Mouse (Mus musculus) MEL (cell line): ENCODE results near the gene Stard5. TPM values are rescaled to one million over a fixed set of nuclear protein-coding genes. Genes with fewer than 3 reads are reported as not detected.

Source experiments
- DNase-seq: peaks from one replicate; pipeline ENCODE4 v3.0.0; 2011; ENCODE audit warnings: low read depth, low spot score
- H3K27ac ChIP-seq: 2 replicates; pipeline ENCODE4 v1.5.1; 2012; ENCODE audit warnings: low read depth, mild to moderate bottlenecking, control low read depth, low read length, moderate library complexity; ENCODE audit not compliant: control insufficient read depth
- H3K27me3 ChIP-seq, 2 experiments: fragments of 150-350 bp in 1 of 2; sonication (generic) in 1 of 2; 2 replicates each; pipeline ENCODE4 v1.6.1; 2012; ENCODE audit warnings: low read length in 2 of 2, mild to moderate bottlenecking in 2 of 2, improper control_type of control experiment in 1 of 2, moderate library complexity in 1 of 2; ENCODE audit not compliant: insufficient read depth in 2 of 2, control insufficient read depth in 1 of 2
- H3K36me3 ChIP-seq, 2 experiments: 2 replicates each; pipeline ENCODE4 v1.6.1; 2012 to 2014; ENCODE audit warnings: low read length in 2 of 2, improper control_type of control experiment in 1 of 2, inconsistent platforms in 1 of 2, mild to moderate bottlenecking in 1 of 2; ENCODE audit not compliant: insufficient read depth in 2 of 2, control insufficient read depth in 1 of 2
- H3K4me1 ChIP-seq, 2 experiments: fragments of 150-350 bp in 1 of 2; sonication (generic) in 1 of 2; 2 replicates each; pipeline ENCODE4 v1.6.1; 2012; ENCODE audit warnings: low read length in 2 of 2, improper control_type of control experiment in 1 of 2, mild to moderate bottlenecking in 1 of 2; ENCODE audit not compliant: insufficient read depth in 2 of 2, control insufficient read depth in 1 of 2
- H3K4me3 ChIP-seq, 2 experiments: fragments of 150-350 bp in 1 of 2; sonication (generic) in 1 of 2; 2 replicates each; pipeline ENCODE4 v1.5.1; 2012; ENCODE audit warnings: low read depth in 2 of 2, low read length in 2 of 2, mild to moderate bottlenecking in 2 of 2, moderate library complexity in 2 of 2, control low read depth in 1 of 2, improper control_type of control experiment in 1 of 2; ENCODE audit not compliant: control insufficient read depth in 1 of 2, insufficient read depth in 1 of 2
- H3K79me2 ChIP-seq: 2 replicates; pipeline ENCODE4 v1.6.1; 2012; ENCODE audit warnings: mild to moderate bottlenecking, low read length, moderate library complexity; ENCODE audit not compliant: control insufficient read depth, poor library complexity, insufficient read depth
- H3K9ac ChIP-seq: 2 replicates; pipeline ENCODE4 v1.6.1; 2012; ENCODE audit warnings: low read depth, mild to moderate bottlenecking, control low read depth, low read length, moderate library complexity; ENCODE audit not compliant: control insufficient read depth, poor library complexity, severe bottlenecking
- H3K9me3 ChIP-seq: fragments of 150-350 bp; sonication (generic); replicated peaks from 2 replicates; pipeline ENCODE4 v1.6.1; 2012; ENCODE audit warnings: mild to moderate bottlenecking, low read length, improper control_type of control experiment, moderate library complexity; ENCODE audit not compliant: insufficient read depth
- CHD1 ChIP-seq: IDR thresholded peaks from 2 replicates; pipeline ENCODE4 v1.6.1; 2012; ENCODE audit warnings: low read depth, mild to moderate bottlenecking, inconsistent platforms, low read length, improper control_type of control experiment
- CHD2 ChIP-seq: IDR thresholded peaks from 2 replicates; pipeline ENCODE4 v1.6.1; 2011; ENCODE audit warnings: low read length, improper control_type of control experiment
- CTCF ChIP-seq, 3 experiments: IDR thresholded peaks in 2 of 3; conservative IDR thresholded peaks in 1 of 3; 2 replicates each; pipeline ENCODE4 v1.5.1; 2011 to 2012; ENCODE audit warnings: low read length in 3 of 3, low read depth in 2 of 3, mild to moderate bottlenecking in 2 of 3, improper control_type of control experiment in 1 of 3, inconsistent platforms in 1 of 3, mixed read lengths in 1 of 3, moderate library complexity in 1 of 3; ENCODE audit not compliant: control insufficient read depth in 1 of 3, insufficient read depth in 1 of 3, poor library complexity in 1 of 3, severe bottlenecking in 1 of 3
- ETS1 ChIP-seq: IDR thresholded peaks from 2 replicates; pipeline ENCODE4 v1.6.1; 2012; ENCODE audit warnings: low read depth, mild to moderate bottlenecking, inconsistent platforms, low read length, improper control_type of control experiment, moderate library complexity
- GATA1 ChIP-seq: IDR thresholded peaks from 2 replicates; pipeline ENCODE4 v1.6.1; 2011; ENCODE audit warnings: low read depth, low read length, improper control_type of control experiment
- HCFC1 ChIP-seq: IDR thresholded peaks from 2 replicates; pipeline ENCODE4 v1.6.1; 2012; ENCODE audit warnings: low read depth, mild to moderate bottlenecking, inconsistent platforms, low read length, improper control_type of control experiment, moderate library complexity
- KAT2A ChIP-seq: conservative IDR thresholded peaks from 2 replicates; pipeline ENCODE4 v1.6.1; 2012; ENCODE audit warnings: low read depth, low read length, improper control_type of control experiment, inconsistent platforms
- MAFK ChIP-seq: IDR thresholded peaks from 2 replicates; pipeline ENCODE4 v1.6.1; 2011; ENCODE audit warnings: low read depth, mild to moderate bottlenecking, low read length, improper control_type of control experiment, borderline replicate concordance
- MAX ChIP-seq: IDR thresholded peaks from 2 replicates; pipeline ENCODE4 v1.6.1; 2011; ENCODE audit warnings: low read length, improper control_type of control experiment
- MAZ ChIP-seq: IDR thresholded peaks from 2 replicates; pipeline ENCODE4 v1.6.1; 2012; ENCODE audit warnings: low read depth, mild to moderate bottlenecking, inconsistent platforms, low read length, improper control_type of control experiment
- MEF2A ChIP-seq: IDR thresholded peaks from 2 replicates; pipeline ENCODE4 v1.6.1; 2014; ENCODE audit warnings: low read depth, mild to moderate bottlenecking, inconsistent platforms, low read length, improper control_type of control experiment; ENCODE audit not compliant: poor library complexity, insufficient replicate concordance, severe bottlenecking; ENCODE audit errors: extremely low read depth
- MXI1 ChIP-seq: IDR thresholded peaks from 2 replicates; pipeline ENCODE4 v1.6.1; 2011; ENCODE audit warnings: mild to moderate bottlenecking, low read depth, low read length, improper control_type of control experiment
- NELFE ChIP-seq: IDR thresholded peaks from 2 replicates; pipeline ENCODE4 v1.6.1; 2011; ENCODE audit warnings: low read depth, low read length, improper control_type of control experiment
- NRF1 ChIP-seq: IDR thresholded peaks from 2 replicates; pipeline ENCODE4 v1.6.1; 2014; ENCODE audit warnings: low read depth, mild to moderate bottlenecking, inconsistent platforms, low read length, improper control_type of control experiment, moderate library complexity; ENCODE audit not compliant: poor library complexity, insufficient read depth, severe bottlenecking
- POLR2A ChIP-seq, 2 experiments: IDR thresholded peaks; 2 replicates each; pipeline ENCODE4 v1.6.1; 2011 to 2012; ENCODE audit warnings: low read length in 2 of 2, mild to moderate bottlenecking in 2 of 2, control low read depth in 1 of 2, improper control_type of control experiment in 1 of 2, low read depth in 1 of 2, moderate library complexity in 1 of 2; ENCODE audit not compliant: control insufficient read depth in 1 of 2, insufficient read depth in 1 of 2, poor library complexity in 1 of 2
- POLR2AphosphoS5 ChIP-seq: IDR thresholded peaks from 2 replicates; pipeline ENCODE4 v1.6.1; 2012; ENCODE audit warnings: low read depth, borderline replicate concordance, mild to moderate bottlenecking, inconsistent platforms, low read length, moderate library complexity, mixed read lengths
- RAD21 ChIP-seq: IDR thresholded peaks from 2 replicates; pipeline ENCODE4 v1.6.1; 2011; ENCODE audit warnings: mild to moderate bottlenecking, low read depth, low read length, improper control_type of control experiment
- RCOR1 ChIP-seq: IDR thresholded peaks from 2 replicates; pipeline ENCODE4 v1.6.1; 2012; ENCODE audit warnings: low read depth, mild to moderate bottlenecking, inconsistent platforms, low read length, improper control_type of control experiment
- SIN3A ChIP-seq: IDR thresholded peaks from 2 replicates; pipeline ENCODE4 v1.6.1; 2012; ENCODE audit warnings: low read length, improper control_type of control experiment, inconsistent platforms
- TBP ChIP-seq: IDR thresholded peaks from 2 replicates; pipeline ENCODE4 v1.8.0; 2011; ENCODE audit warnings: low read depth, low read length, improper control_type of control experiment
- TCF12 ChIP-seq: IDR thresholded peaks from 2 replicates; pipeline ENCODE4 v1.6.1; 2014; ENCODE audit warnings: low read depth, mild to moderate bottlenecking, inconsistent platforms, low read length, improper control_type of control experiment, moderate library complexity
- ZC3H11A ChIP-seq: IDR thresholded peaks from 2 replicates; pipeline ENCODE4 v1.6.1; 2012; ENCODE audit warnings: low read depth, mild to moderate bottlenecking, inconsistent platforms, low read length, improper control_type of control experiment
- ZKSCAN1 ChIP-seq: IDR thresholded peaks from 2 replicates; pipeline ENCODE4 v1.6.1; 2012; ENCODE audit warnings: low read depth, mild to moderate bottlenecking, inconsistent platforms, low read length, improper control_type of control experiment, moderate library complexity
- polyA plus RNA-seq, 2 experiments: library from polyadenylated mRNA; stranded (reverse) in 1 of 2; unstranded in 1 of 2; fragments of >175 nt in 1 of 2; fragments of >200 nt in 1 of 2; gene quantifications; 2 replicates each; pipeline versions ENCODE4 v1.2.1 to v1.2.4; 2012; ENCODE audit warnings: low replicate concordance in 2 of 2, low read depth in 1 of 2; ENCODE audit not compliant: insufficient read length in 2 of 2, insufficient read depth in 1 of 2, missing spikeins in 1 of 2
- total RNA-seq: library from RNA; depleted of rRNA; stranded (reverse); fragments of 300-350 nt; gene quantifications from 2 replicates; pipeline ENCODE4 v1.2.3, GENCODE M21; 2012; rRNA removed

Gene Stard5
- 1.9 and 2.3 TPM in 2 replicates for total RNA-seq
- polyA plus RNA-seq = 1 to 10 TPM in 1 of 2 experiments, not detected in 1; 3.1 TPM

DNA sequence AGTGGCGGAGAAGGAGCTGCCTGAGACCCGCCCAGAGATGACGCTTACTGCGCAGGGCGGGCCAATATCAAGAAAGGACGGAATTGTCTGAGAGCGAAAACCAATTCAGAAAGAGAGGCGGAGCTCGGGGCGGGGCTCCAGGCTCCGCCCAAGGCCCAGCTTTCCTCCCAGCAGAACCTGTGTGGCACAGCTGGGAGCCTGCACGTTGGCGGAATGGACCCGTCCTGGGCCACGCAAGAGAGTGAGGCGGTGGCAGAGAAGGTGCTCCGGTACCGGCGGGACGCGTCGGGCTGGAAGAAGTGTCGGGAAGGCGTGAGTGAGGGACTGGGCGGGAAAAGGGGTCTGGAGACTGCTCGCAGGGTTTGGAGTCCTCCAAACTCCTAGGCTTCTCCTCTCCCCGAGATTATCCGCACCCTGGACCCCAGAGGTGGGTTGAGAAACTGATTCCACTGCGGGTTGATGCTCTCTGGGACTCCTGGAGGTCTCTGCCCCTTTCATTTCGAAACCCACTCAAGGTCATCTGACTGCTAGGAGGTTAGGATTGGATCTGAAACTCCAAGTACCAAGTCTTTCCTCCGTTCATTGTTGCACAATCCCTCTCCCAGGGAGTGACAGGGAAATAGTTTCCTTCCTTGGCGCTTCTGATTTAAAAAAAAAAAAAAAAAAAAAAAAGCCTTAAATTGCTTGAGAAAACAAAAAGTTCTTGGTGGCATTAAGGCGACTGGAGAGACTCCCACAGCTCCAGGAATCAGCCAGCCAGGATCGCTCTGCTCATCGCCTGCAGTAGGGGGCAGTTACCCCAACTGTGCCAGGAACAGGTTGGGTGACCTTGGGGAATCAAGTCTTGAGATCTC, at the start of gene Stard5:
TSS of gene Stard5 (plus strand) at position 132 of the 854 bp plus-strand sequence.
- no peaks in the 10 kb centered on the region for H3K79me2 ChIP-seq
- TF ChIP-seq TBP (peak; percentile 38; the same call in 1 of the 2 replicates), MEF2A (no peak), NRF1 (peak; percentile 70), HCFC1 (no peak; the same call in 1 of the 2 replicates), TCF12 (peak; percentile 50; the same call in 1 of the 2 replicates), CTCF (IDR thresholded peaks at IDR 0.05 in 2 of 3, conservative IDR thresholded peaks at IDR 0.05 in 1 of 3; ENCODE audit: control insufficient read depth in 1 of 3, insufficient read depth in 1 of 3, low read depth in 2 of 3, low read length in 3 of 3, poor library complexity in 1 of 3, severe bottlenecking in 1 of 3) (peak in 1 of 3 experiments; percentile 10; a peak in 1 of 6 replicates), POLR2A (IDR thresholded peaks at IDR 0.05; ENCODE audit: control insufficient read depth in 1 of 2, insufficient read depth in 1 of 2, low read depth in 1 of 2, low read length in 2 of 2, poor library complexity in 1 of 2) (peak; percentile 60 to 70; a peak in 2 of 4 replicates), NELFE (peak; percentile 70), MXI1 (peak; percentile 66), SIN3A (peak; percentile 75), GATA1 (no peak), ZC3H11A (no peak), CHD2 (no peak)

DNA sequence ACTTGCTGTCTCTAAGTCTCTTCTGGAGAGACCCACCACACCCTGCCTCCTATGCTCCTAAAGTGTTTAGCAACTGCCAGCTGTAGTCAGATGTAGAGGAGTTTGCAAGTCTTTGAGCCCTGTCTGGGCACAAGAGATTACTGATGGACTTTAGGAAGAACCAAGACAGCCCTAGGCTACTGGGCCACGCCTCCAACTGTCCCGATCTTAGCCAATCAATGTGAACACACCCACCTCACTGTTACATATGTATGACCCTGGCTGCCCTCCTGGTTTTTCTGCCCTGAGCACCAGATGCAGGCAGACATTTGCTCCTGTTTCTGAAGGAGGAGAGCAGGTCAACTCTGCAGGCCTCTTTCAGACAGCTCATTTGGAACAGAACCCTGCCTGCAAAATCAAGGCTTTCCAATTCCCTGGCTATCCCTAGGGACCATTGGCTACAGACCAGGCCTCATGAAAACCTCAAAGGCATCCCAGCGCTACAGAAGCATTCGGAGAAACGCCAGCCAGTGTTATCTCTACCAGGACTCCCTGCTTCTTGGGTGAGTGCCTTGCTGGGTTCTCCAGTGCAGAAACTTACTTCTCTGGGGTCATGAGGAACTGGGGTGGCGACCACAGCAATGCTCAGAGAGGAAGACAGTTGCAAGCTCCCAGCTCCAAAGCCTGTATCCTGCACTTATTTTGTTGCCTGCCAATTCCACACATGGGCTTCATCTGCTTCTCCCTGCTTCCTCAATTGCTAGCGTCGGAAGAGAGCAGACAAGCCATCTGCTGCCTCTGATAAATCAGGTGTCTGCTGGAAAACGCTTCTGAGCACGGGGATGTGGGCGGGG, 46.9 kb upstream of the Stard5 start, which contains the start of gene Tmc3:
TSS of gene Tmc3 (plus strand) at position 289 of the 833 bp plus-strand sequence.
- H3K36me3 ChIP-seq = no peaks in the 10 kb centered on the region
- no peaks in the 10 kb centered on the region for H3K4me1 ChIP-seq
- no peaks in the 10 kb centered on the region; a peak in 1 of 4 replicates for H3K27me3 ChIP-seq
- no peaks in the 10 kb centered on the region for H3K79me2 ChIP-seq
- no peaks in the 10 kb centered on the region for H3K9me3 ChIP-seq
- H3K9ac ChIP-seq = no peak within 1 kb of the TSS
- no peak within 1 kb of the TSS for H3K4me3 ChIP-seq
- no peak for DNase-seq
- no peak within 1 kb of the TSS for H3K27ac ChIP-seq
- no peak for TF ChIP-seq KAT2A
- no peak for TF ChIP-seq MEF2A
- no peak for TF ChIP-seq RCOR1
- no peak for TF ChIP-seq ZKSCAN1
- no peak for TF ChIP-seq MAFK
- no peak for TF ChIP-seq HCFC1
- no peak for TF ChIP-seq NELFE
- TF ChIP-seq POLR2AphosphoS5 = no peak
- no peak for TF ChIP-seq SIN3A
- TF ChIP-seq ETS1 = no peak
- TF ChIP-seq MAZ = no peak
- TF ChIP-seq ZC3H11A = no peak
- TF ChIP-seq RAD21 = no peak
- TF ChIP-seq MAX = no peak
- no peak for TF ChIP-seq CHD1
- TF ChIP-seq, all 39 proteins: peak for 0

More for the DNA sequence above, at the start of gene Stard5:
- peak within 1 kb of the TSS; percentile 78 to 88 for H3K4me3 ChIP-seq
- DNase-seq = peak; percentile 94
- H3K9me3 ChIP-seq = no peaks in the 10 kb centered on the region
- peaks cover 0 to 5% of the 10 kb centered on the region in 2 experiments; a peak in 1 of 4 replicates for H3K4me1 ChIP-seq
- H3K36me3 ChIP-seq = no peaks in the 10 kb centered on the region
- peak within 1 kb of the TSS; percentile 72 for H3K9ac ChIP-seq
- H3K27ac ChIP-seq = no peak within 1 kb of the TSS
- H3K27me3 ChIP-seq = no peaks in the 10 kb centered on the region
